Mouse (Mus musculus) megakaryocyte-erythroid progenitor cell, adult 5-6 weeks (primary cell): ENCODE measurements around the gene Rimbp3. TPM values are rescaled to one million over a fixed set of nuclear protein-coding genes. Genes with fewer than 3 reads are reported as not detected.
"Not testable (repeated sequence)": the region's sequence is repeated elsewhere in the genome, so short reads cannot be mapped to it uniquely, and the experiment has no call there.

Source experiments
- ATAC-seq: replicated peaks from 2 replicates; pipeline ENCODE4 v1.8.0; 2016; ENCODE audit warnings: mild to moderate bottlenecking, inconsistent platforms; ENCODE audit not compliant: severe bottlenecking, poor library complexity, low FRiP score, low TSS enrichment
- total RNA-seq, 2 experiments: library from RNA; stranded (forward) in 1 of 2; stranded (reverse) in 1 of 2; fragments of 200-1000, 215-1000 nt in 1 of 2; fragments of >200 nt in 1 of 2; fragmentation: Nextera tagmentation in 1 of 2; gene quantifications; 2 replicates each; pipeline ENCODE4 v1.2.3; 2014 to 2017

Rimbp3 gene
- 0.39 and 0.59 TPM in 2 replicates for total RNA-seq (2014; fragmentation: Nextera tagmentation)
- total RNA-seq (2017), result 0.23 TPM in 1 of 2 replicates, not detected in the other

GRCm38 (mm10) chr16:17208389-17209361, at the start of gene Rimbp3:
Gene Rimbp3, plus strand, starts transcription at chr16:17208603.
- ATAC-seq, result peak; percentile 60; the same call in 1 of the 2 replicates

GRCm38 (mm10) chr16:17165478-17165877, 42.9 kb upstream of the Rimbp3 start:
- ATAC-seq, result not testable (repeated sequence)

- ATAC-seq, result no peak
Measured at GRCm38 (mm10) chr16:17167179-17167578, 41.2 kb upstream of the Rimbp3 start.

- no peak for ATAC-seq
Measured at GRCm38 (mm10) chr16:17168049-17168448, 40.4 kb upstream of the Rimbp3 start.

DNA sequence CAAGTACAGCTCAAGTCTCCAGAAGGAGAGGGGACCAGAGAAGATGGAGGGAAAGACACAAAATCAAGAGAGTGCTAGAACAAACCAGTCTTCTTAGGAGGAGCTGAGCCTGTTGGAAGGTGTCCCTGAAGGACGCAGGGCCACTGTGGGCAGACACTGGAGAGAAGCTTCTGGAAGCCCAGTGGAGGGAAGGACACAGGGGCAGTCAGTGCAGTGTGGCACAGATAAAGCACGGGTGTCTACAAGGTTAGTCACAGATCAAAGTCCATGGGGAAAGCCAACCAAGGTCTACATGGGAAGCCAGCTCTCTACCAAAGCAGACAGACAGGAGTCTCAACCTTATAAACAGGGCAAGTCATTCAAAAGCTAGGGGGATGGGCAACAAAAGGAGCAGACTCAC, 32.6 kb upstream of the Rimbp3 start:
- no peak for ATAC-seq

DNA sequence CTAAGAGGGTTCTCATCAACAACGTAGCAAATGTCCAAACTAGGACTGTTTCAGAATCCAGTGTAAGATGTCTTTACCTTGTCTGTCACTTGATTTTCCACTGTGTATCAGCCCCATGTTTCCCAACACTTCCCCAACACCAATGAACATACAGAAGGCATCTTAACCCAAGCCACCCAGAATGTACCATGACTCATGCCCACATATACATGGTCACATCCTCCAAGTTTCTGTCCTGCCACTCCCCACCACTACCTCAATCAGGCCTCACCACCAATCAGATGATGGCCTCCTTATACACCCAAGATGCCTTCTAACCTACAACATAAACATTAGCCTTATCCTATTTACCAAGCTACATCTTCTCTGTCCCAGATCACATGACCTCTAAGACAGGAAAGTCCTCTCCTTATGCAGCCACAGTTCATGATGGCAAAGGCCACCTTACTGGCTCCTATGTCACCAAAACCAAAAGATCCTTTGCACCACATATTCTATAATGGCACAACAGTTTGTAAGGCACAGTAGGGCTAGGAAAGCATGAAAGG, 30.7 kb upstream of the Rimbp3 start:
- ATAC-seq, result no peak

GRCm38 (mm10) chr16:17179706-17180105, 28.7 kb upstream of the Rimbp3 start:
- ATAC-seq, result no peak

DNA sequence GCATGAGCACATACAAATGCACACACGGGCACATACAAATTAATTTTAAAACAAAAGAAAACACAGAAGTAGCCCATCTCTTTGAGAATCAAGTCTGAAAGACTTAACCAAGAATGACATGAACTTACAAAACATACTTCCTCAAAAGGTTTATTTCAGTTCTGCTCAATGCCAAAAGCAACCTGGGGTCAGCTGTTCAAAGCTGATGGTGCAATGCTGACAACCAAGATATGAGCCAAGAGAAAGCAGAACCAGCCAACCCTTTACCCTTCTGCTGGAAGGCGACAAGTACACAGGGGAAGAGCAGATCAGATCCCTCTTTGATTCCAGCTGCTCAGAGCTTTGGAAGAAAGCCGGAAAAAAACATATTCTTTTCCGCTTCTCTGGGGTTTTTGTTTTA, 27.0 kb upstream of the Rimbp3 start:
- no peak for ATAC-seq

DNA sequence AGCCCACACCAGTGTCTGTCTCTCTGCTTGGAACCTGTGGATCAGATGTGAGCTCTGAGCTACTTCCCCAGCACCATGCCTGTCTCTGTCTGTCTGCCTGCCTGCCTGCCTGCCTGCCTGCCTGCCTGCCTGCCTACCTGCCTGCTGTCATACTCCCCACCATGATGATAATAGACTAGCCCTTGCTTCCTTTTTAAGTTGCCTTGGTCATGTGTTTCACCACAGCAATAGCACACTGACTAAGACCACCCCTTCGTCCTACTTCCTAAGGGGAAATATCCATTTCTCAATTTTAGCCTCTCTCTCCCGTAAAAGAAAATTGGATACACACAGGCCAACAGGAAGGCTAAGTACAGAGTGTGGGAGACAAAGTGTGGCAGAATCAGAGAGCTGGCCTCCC, 26.3 kb upstream of the Rimbp3 start:
- ATAC-seq, result no peak

DNA sequence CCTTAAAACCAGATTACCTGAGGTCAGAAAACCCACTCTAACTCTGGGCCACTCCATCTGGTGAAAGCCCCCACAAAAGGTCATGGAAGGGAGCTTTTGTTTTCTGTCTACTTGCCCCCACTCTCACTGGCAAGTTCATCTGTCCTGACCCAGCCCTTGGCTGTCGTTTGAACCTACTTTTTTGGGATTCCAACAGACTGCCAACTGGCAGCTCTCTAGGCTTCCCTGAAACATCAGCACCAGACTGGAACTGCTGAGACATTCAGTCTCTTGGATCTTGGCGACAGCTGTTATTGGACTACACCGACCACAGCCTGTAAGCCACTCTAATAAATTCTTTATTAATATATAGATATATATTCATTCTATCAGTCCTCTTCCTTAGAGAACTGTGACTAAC, 25.4 kb upstream of the Rimbp3 start:
- ATAC-seq, result no peak

DNA sequence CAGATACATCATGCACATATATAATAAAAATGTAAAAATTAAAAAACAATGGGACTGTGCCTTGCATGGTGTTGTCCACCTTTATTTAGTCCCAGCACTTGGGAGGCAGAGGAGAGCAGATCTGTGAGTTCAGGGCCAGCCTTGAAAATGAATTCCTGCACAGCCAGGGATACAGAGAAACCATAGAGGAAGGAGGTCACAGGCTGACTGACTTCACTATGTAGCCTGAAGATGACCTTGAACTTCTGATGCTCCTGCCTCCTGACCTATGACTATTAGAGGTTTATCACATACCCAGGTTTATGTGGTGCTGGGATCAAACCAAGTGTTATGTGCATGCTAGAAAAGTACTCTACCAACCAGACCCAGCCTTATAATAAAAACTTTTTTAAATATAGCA, 22.9 kb upstream of the Rimbp3 start:
- no peak for ATAC-seq

DNA sequence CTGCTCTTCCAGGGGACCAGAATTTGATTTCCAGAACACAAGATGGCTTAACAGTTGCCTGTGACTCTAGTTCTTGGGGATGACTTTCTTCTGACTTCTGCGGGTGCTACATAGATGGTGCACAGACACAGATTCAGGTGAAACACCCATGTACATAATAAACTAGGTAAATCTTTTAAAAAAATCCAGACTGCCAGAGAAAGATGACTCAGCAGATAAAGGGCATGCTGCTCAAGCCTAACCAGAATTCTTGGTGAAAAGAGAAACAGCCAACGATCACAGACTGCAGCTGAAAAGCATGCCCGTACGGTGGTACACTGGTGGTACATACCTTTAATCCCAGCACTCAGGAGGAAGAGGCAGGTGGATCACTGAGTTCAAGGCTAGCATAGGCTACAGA, 14.6 kb upstream of the Rimbp3 start:
- no peak for ATAC-seq

- no peak for ATAC-seq
Measured at GRCm38 (mm10) chr16:17200121-17200952, 8.1 kb upstream of the Rimbp3 start.

GRCm38 (mm10) chr16:17200953-17201707, 7.3 kb upstream of the Rimbp3 start:
- ATAC-seq, result peak; percentile 71

- ATAC-seq, result peak; percentile 66
Measured at GRCm38 (mm10) chr16:17201977-17202376, 6.4 kb upstream of the Rimbp3 start.

- ATAC-seq, result no peak
Measured at GRCm38 (mm10) chr16:17202549-17202948, 5.9 kb upstream of the Rimbp3 start, which contains the start of gene Ube2l3. Gene Ube2l3, minus strand, starts transcription at chr16:17202649.

GRCm38 (mm10) chr16:17204990-17205389, 3.4 kb upstream of the Rimbp3 start:
- ATAC-seq, result no peak

DNA sequence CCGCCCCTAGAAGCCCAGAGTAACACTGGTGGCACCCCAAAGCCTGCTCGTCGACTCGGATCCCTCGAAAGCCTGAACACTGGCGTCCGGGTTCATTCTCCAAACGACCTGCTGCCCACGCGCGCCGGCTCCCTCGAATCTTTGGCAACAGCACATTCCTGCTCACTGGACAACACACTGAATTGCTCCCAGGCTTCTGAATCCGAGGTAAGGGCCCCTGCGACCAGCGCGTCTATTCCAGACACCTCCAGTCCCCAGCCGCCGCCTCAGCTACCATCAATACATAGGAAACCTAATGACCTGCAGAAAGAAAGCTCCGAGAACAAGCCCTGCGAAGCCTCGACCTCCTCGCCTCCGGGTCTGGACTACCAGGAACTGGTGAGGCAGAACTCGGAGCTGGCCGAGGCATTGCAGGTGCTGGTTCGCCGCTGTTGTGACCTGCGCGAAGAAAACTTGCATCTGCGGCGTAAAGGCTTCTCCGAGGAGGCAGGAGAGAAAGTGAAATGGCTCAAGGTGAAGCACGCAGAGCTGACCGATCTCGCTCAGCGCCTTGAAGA, 1.1 kb downstream of the Rimbp3 start:
- peak; percentile 9; the same call in 1 of the 2 replicates for ATAC-seq
